Mouse (Mus musculus) central nervous system, embryonic 18 days (tissue): ENCODE results near the gene Sema5b. TPM values are rescaled to one million over a fixed set of nuclear protein-coding genes. Genes with fewer than 3 reads are reported as not detected.

Experiments
- polyA plus RNA-seq: library from polyadenylated mRNA; depleted of rRNA; stranded (reverse); fragments of >200 nt; gene quantifications from 2 replicates; pipeline ENCODE4 v1.2.3, GENCODE M21; 2012; rRNA removed

The Sema5b gene
- polyA plus RNA-seq = 30.6 and 35.8 TPM in 2 replicates

GRCm38 (mm10) chr16:35541117-35541641 lies at the start of gene Sema5b:
Gene Sema5b, plus strand, starts transcription at chr16:35541145.

Other genes with a start within 250 kb of the Sema5b start
- 23.5 and 26.4 TPM in 2 replicates for gene Sec22a, start 177.2 kb upstream of the Sema5b start, polyA plus RNA-seq
- 10.6 and 12.0 TPM in 2 replicates for gene Pdia5, start 50.3 kb upstream of the Sema5b start, polyA plus RNA-seq
- gene Dirc2, start 228.2 kb downstream of the Sema5b start, polyA plus RNA-seq = 72.0 and 76.3 TPM in 2 replicates
- gene Hspbap1, start 229.2 kb downstream of the Sema5b start, polyA plus RNA-seq = 14.7 and 15.1 TPM in 2 replicates